Mouse (Mus musculus): ENCODE measurements around the gene Prss36. TPM values are rescaled to one million over a fixed set of nuclear protein-coding genes. Genes with fewer than 3 reads are reported as not detected.

The Prss36 gene
- polyA plus RNA-seq, 1 experiment from 2014 or later, result 10.7 TPM

DNA sequence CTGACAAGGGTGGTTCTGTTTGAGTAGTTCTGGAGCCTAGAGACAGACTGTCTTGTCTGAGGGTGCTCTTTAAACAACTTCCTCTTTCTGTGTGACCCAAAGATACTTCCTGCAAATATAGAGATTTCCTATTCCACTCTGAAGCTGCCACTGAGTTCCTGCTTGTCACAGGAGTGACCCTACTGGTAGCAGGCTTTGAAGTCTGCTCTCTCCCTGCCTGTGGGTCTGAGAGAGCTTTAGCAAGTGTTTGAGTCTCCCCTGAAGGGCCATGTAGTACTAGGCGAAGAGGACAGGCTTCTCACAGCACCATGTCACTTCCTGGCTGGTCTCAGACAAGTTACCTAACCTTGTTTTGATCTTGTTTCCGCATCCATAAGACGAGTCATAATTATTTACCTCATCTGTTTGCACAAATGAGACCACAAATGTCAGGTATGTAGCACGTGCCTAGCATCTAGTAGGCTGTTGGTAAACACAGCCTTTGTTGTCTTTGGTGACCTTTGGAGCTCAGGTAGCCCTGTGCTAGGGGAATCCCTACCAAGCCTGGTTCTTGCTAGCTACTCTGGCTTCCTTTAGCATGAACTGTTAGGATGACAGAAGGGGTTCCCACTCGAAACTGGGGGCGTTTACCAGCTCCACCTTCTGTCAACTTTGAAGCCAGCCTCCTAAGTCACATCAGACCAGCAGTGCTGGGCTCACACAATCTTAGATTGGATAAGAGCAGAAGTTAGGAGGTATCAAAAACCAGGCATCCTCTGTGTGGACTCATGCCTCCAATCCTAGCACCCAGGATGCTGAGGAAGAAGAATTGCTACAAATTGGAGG is 23.9 kb downstream of the Prss36 start:
- H3K36me3 ChIP-seq, result peaks cover 91% of the 10 kb centered on the region

DNA sequence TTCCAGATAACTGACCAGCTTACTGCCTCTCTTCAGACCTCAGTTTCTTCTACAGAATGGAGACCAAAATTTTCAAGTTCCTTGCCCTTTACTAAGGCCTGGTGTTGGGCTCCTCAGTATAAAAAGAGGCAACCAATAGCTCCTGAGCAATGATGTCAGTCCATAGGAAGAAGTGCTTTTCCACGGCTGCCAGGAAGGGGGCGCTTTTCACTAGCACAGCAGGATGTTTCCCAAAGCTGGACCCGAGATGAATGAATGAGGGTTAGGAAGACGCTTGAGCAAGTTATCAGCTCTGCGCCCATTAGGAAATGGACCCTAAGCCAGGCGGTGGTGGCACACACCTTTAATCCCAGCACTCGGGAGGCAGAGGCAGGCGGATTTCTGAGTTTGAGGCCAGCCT is 25.0 kb downstream of the Prss36 start:
- H3K4me2 ChIP-seq, result no peak overlapping the region
- H3K36me3 ChIP-seq, result peaks cover 90% of the 10 kb centered on the region
- no peak overlapping the region for H3K27ac ChIP-seq
- no peak overlapping the region for H3K4me3 ChIP-seq (replicated peaks)
- no peaks in the 10 kb centered on the region for H3K4me1 ChIP-seq (replicated peaks)
- no peak overlapping the region for H3K9ac ChIP-seq (replicated peaks)
- ATAC-seq (ENCODE audit: insufficient number of reproducible peaks, insufficient read depth, low FRiP score, low TSS enrichment, low read depth), result no peak
- H3K27me3 ChIP-seq, result no peaks in the 10 kb centered on the region
- no peaks in the 10 kb centered on the region for H3K9me3 ChIP-seq
- WGBS, result 68% methylated on average over 8 of the region's 8 CpGs

More for the DNA sequence above, 23.9 kb downstream of the Prss36 start:
- ATAC-seq (ENCODE audit: insufficient number of reproducible peaks, insufficient read depth, low FRiP score, low TSS enrichment, low read depth), result no peak
- Histone ChIP-seq H3K27me3 (peaks cover 5% of the 10 kb centered on the region), H3K4me1 (replicated peaks) (no peaks in the 10 kb centered on the region), H3K9me3 (no peaks in the 10 kb centered on the region), H3K9ac (replicated peaks) (no peak overlapping the region), H3K27ac (no peak overlapping the region), H3K4me3 (replicated peaks) (no peak overlapping the region), H3K4me2 (no peak overlapping the region)
- WGBS, result 77% methylated on average over 6 of the region's 6 CpGs

DNA sequence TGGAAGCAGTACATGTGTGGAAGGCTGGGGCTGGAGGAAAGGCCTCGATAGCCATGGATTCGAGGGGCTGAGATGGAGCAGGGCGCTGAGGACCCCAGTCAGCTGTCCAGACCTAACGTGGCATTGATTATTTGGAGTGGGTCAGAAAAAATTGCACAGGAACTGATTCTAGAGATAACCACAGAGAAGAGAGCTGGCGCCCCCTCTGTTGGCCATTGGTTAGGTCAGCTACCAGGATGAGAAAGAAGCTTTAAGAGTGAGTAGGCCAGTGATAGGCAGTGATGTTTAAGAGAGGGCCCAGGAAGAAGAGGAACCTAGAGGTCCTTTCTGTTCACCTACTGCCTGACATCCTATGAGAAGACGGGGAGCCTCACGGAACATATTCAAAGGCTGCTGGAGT is 27.2 kb downstream of the Prss36 start:
- Histone ChIP-seq H3K27me3 (no peaks in the 10 kb centered on the region), H3K4me1 (replicated peaks) (no peaks in the 10 kb centered on the region), H3K36me3 (peaks cover 84% of the 10 kb centered on the region), H3K27ac (no peak overlapping the region), H3K4me2 (no peak overlapping the region), H3K9me3 (no peaks in the 10 kb centered on the region), H3K4me3 (replicated peaks) (no peak overlapping the region), H3K9ac (replicated peaks) (no peak overlapping the region)
- WGBS, result 79% methylated on average over 7 of the region's 7 CpGs
- ATAC-seq (ENCODE audit: insufficient number of reproducible peaks, insufficient read depth, low FRiP score, low TSS enrichment, low read depth), result no peak

DNA sequence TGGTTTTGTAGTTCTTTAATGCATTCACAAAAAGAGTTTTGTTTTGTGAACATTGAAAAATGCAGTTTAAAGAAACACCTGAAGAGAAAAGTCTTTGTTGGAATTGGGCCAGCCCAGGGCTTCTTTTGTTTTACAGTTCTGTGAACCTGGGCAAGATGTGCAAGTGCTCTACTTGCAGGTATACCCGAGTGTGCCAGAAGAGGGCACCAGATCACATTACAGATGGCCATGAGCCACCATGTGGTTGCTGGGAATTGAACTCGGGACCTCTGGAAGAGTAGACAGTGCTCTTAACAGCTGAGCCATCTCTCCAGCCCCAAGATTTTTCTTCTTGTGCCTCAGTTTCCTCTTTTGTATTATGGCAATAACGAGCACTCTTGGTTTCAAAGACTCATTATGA is 28.3 kb downstream of the Prss36 start:
- H3K4me2 ChIP-seq, result no peak overlapping the region
- peaks cover 1% of the 10 kb centered on the region; the same call in 1 of the 2 replicates for H3K4me1 ChIP-seq (replicated peaks)
- WGBS, result 53% methylated on average over 3 of the region's 3 CpGs
- H3K27ac ChIP-seq, result no peak overlapping the region
- H3K27me3 ChIP-seq, result no peaks in the 10 kb centered on the region
- no peak overlapping the region for H3K4me3 ChIP-seq (replicated peaks)
- ATAC-seq (ENCODE audit: insufficient number of reproducible peaks, insufficient read depth, low FRiP score, low TSS enrichment, low read depth), result no peak
- H3K9me3 ChIP-seq, result no peaks in the 10 kb centered on the region
- H3K9ac ChIP-seq (replicated peaks), result no peak overlapping the region
- H3K36me3 ChIP-seq, result peaks cover 73% of the 10 kb centered on the region

DNA sequence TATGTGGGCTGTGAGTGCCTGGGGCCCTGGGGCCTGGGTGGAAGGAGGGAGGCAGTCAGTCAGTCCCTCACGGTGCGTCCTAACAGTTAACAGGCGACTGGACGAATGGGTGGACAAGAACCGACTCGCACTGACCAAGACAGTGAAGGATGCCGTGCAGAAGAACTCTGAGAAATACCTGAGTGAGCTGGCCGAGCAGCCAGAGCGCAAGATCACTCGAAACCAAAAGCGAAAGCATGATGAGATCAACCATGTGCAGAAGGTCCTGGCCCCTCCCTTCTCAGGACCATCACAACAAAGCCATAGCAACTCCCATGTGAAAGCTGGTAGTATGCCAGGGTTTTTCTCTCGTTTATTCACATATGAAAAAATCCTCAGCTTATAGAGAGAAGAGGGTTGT is 31.2 kb downstream of the Prss36 start:
- Histone ChIP-seq H3K36me3 (peaks cover 45% of the 10 kb centered on the region), H3K9me3 (no peaks in the 10 kb centered on the region), H3K27me3 (no peaks in the 10 kb centered on the region), H3K4me1 (replicated peaks) (peaks cover 4% of the 10 kb centered on the region; the same call in 1 of the 2 replicates), H3K4me3 (replicated peaks) (no peak overlapping the region), H3K4me2 (no peak overlapping the region), H3K27ac (no peak overlapping the region), H3K9ac (replicated peaks) (no peak overlapping the region)
- WGBS, result 88% methylated on average over 12 of the region's 12 CpGs
- no peak for ATAC-seq (ENCODE audit: insufficient number of reproducible peaks, insufficient read depth, low FRiP score, low TSS enrichment, low read depth)

DNA sequence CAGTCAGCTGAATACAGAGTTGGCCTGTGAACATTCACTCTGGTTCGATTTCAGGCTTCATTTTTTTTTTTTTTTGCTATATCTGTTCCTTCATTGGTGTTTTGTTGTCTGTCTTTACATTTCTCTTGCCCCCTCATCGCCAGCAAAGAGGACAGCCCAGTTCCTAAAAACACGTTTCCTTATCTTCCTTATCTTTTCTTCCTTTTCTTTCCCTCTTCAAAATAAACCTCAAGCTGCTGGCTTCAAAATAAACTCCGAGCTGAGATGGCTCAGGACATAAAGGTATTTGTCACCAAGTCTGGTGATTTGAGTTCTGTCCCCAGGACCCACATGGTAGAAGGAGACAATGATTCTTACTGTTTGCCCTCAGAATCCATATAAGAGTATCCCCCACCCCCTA is 33.6 kb downstream of the Prss36 start:
- H3K4me3 ChIP-seq (replicated peaks), result peak overlapping the region; percentile 94
- peaks cover 4% of the 10 kb centered on the region; the same call in 1 of the 2 replicates for H3K4me1 ChIP-seq (replicated peaks)
- H3K9me3 ChIP-seq, result no peaks in the 10 kb centered on the region
- WGBS, result 32% methylated on average over 4 of the region's 4 CpGs
- peaks cover 49% of the 10 kb centered on the region for H3K36me3 ChIP-seq
- H3K4me2 ChIP-seq, result peak overlapping the region; percentile 68
- no peaks in the 10 kb centered on the region for H3K27me3 ChIP-seq
- peak overlapping the region; percentile 93 for H3K27ac ChIP-seq
- peak overlapping the region; percentile 76 for H3K9ac ChIP-seq (replicated peaks)
- no peak for ATAC-seq (ENCODE audit: insufficient number of reproducible peaks, insufficient read depth, low FRiP score, low TSS enrichment, low read depth)

DNA sequence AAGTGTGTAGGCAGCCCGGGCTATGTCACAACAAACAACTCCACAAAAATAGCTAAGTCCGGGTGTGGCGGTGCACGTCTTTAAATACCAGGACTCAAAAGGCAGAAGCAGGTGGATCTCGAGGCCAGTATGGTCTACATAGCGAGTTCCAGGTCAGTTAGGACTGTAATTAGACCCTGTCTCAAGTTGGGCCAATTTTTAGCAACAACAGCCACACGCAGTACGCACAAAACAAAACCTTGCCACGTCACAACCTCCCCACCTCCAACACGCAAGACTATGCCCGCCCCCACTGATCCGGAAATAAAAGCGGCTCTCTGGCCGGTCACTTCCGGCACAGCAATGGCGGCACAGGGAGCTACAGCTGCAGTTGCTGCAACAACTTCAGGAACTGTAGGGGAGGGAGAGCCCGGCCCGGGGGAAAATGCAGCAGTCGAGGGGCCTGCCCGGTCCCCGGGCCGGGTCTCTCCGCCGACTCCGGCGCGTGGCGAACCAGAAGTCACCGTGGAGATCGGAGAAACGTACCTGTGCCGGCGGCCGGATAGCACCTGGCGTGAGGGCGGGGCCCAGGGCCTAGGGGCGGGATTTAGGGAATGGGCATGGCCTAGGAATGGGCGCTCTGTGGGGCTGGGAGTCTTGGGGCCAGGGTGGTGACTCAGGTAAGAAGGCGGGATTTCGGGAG is 34.2 kb downstream of the Prss36 start, which contains the start of gene Kat8:
Gene Kat8, plus strand, starts transcription at position 327 of the 682 bp plus-strand sequence.
- peak within 1 kb of the TSS; percentile 76 for H3K9ac ChIP-seq (replicated peaks)
- peaks cover 50% of the 10 kb centered on the region for H3K36me3 ChIP-seq
- no peaks in the 10 kb centered on the region for H3K9me3 ChIP-seq
- peak; percentile 92 for ATAC-seq (ENCODE audit: insufficient number of reproducible peaks, insufficient read depth, low FRiP score, low TSS enrichment, low read depth)
- under 1% methylated on average over 40 of the region's 40 CpGs for WGBS
- no peaks in the 10 kb centered on the region for H3K27me3 ChIP-seq
- peak within 1 kb of the TSS; percentile 94 for H3K4me3 ChIP-seq (replicated peaks)
- peak within 1 kb of the TSS; percentile 93 for H3K27ac ChIP-seq
- peak within 1 kb of the TSS; percentile 68 for H3K4me2 ChIP-seq
- H3K4me1 ChIP-seq (replicated peaks), result peaks cover 4% of the 10 kb centered on the region; the same call in 1 of the 2 replicates

DNA sequence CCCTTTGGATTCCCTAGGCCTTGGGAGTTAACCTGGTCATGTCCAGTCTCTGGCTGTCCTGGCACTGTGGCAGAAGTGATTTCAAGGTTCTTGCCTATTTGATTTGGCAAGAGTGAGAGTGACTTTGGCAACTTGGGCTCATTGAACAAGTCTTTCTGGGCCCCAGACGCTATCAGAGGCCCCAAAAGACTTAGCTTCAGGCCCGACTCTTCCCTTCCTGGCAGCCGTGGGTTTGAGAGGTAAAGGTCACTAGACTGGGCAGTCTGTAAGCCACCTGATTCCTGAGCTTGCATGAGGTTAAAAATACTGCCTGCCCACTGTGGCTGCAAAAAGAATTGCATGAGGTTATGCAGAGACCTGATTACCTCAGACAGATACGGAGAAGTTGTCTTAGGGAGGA is 37.9 kb downstream of the Prss36 start:
- no peak overlapping the region for H3K4me3 ChIP-seq (replicated peaks)
- no peaks in the 10 kb centered on the region for H3K9me3 ChIP-seq
- peaks cover 15% of the 10 kb centered on the region for H3K4me1 ChIP-seq (replicated peaks)
- no peak overlapping the region for H3K27ac ChIP-seq
- WGBS, result 93% methylated on average over 4 of the region's 4 CpGs
- ATAC-seq (ENCODE audit: insufficient number of reproducible peaks, insufficient read depth, low FRiP score, low TSS enrichment, low read depth), result no peak
- H3K36me3 ChIP-seq, result peaks cover 52% of the 10 kb centered on the region
- no peak overlapping the region for H3K4me2 ChIP-seq
- no peak overlapping the region for H3K9ac ChIP-seq (replicated peaks)
- H3K27me3 ChIP-seq, result no peaks in the 10 kb centered on the region

DNA sequence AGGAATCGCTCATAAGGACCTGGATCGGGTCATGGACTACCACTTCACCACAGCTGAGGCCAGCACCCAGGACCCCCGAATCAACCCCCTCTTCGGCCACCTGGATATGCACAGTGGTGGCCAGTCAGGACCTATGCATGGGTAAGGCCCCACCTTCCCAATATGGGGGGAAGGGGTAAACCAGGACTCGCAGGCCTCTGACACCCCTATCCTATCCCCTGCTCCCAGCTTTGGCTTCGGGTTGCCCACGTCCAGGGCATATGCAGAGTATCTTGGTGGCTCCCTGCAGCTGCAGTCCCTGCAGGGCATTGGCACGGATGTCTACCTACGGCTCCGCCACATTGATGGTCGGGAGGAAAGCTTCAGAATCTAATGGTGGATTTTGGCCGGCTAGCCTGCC is 38.6 kb downstream of the Prss36 start:
- Histone ChIP-seq H3K36me3 (peaks cover 52% of the 10 kb centered on the region), H3K4me2 (no peak overlapping the region), H3K27me3 (no peaks in the 10 kb centered on the region), H3K9ac (replicated peaks) (no peak overlapping the region), H3K27ac (no peak overlapping the region), H3K4me1 (replicated peaks) (peaks cover 11% of the 10 kb centered on the region), H3K4me3 (replicated peaks) (no peak overlapping the region), H3K9me3 (no peaks in the 10 kb centered on the region)
- ATAC-seq (ENCODE audit: insufficient number of reproducible peaks, insufficient read depth, low FRiP score, low TSS enrichment, low read depth), result no peak
- 93% methylated on average over 12 of the region's 12 CpGs for WGBS

DNA sequence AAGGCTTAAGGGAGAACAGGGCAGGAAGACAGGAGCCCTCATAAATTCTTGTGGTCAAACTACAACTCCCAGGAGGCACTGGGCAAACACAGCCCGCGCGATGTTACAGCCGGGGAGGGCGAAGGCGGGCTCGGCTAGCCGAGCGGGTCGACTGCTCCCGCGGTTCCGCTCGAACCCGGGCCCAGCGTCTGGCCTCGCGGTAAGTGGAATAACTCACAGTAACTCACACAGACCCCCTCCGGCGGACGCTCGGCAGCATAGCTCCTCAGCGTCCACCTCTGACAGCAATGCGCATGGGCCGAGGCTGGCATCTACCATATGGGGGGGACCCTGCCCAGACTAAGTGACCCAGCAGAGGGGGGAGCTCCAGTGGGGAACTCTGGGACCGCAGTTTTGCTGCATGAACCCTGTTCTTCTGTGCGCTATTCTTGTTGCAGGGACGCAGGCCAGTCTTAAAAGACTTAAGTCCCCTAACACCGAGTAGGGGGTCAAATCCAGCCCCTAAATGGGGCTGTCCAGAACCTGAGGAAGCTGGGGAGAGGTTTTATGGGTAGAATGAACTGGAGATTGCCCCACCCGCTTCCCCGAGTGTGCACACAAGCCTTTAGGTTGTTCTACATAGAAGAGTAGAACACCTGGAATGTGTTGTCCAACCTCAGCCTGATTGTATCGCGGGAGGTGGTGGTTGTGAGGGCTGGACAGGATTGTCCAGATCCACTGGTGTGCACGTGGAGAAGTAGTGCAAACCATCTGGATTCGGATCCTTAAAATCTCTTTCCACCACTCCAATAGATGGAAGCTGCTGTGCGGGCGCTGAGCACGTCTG is 42.3 kb downstream of the Prss36 start, which contains the start of gene Bckdk:
Gene Bckdk, plus strand, starts transcription at position 112 of the 826 bp plus-strand sequence.
- Histone ChIP-seq H3K4me1 (replicated peaks) (peaks cover 11% of the 10 kb centered on the region), H3K36me3 (peaks cover 42% of the 10 kb centered on the region), H3K27ac (peak within 1 kb of the TSS; percentile 80), H3K4me2 (peak within 1 kb of the TSS; percentile 83), H3K9ac (replicated peaks) (peak within 1 kb of the TSS; percentile 78), H3K4me3 (replicated peaks) (peak within 1 kb of the TSS; percentile 55), H3K27me3 (0 out of 2 replicates have a peak, but pooled peaks cover 2% of the 10 kb centered on the region), H3K9me3 (no peaks in the 10 kb centered on the region)
- 6% methylated on average over 38 of the region's 38 CpGs for WGBS
- ATAC-seq (ENCODE audit: insufficient number of reproducible peaks, insufficient read depth, low FRiP score, low TSS enrichment, low read depth), result peak; percentile 87

DNA sequence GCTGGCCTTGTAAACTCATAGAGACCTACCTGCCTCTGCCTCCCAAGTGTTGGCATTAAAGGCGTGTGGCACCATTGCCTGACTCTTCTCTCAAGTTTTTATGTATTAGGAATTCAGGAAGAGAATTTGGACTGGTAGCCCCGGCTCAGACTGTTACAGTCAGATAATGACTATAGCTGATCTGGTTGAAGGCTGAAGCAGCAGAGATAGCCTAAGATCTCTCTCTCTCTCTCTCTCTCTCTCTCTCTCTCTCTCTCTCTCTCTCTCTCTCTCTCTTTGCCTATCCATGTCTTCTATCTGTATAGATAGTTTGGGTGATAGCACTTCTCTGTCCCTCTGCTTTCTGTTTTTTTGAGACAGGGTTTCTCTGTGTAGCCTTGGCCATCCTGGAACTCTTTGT is 44.8 kb downstream of the Prss36 start:
- H3K9ac ChIP-seq (replicated peaks), result no peak overlapping the region
- H3K36me3 ChIP-seq, result peaks cover 18% of the 10 kb centered on the region
- no peak overlapping the region for H3K27ac ChIP-seq
- no peak overlapping the region for H3K4me2 ChIP-seq
- H3K27me3 ChIP-seq, result 0 out of 2 replicates have a peak, but pooled peaks cover 2% of the 10 kb centered on the region
- H3K4me3 ChIP-seq (replicated peaks), result no peak overlapping the region
- ATAC-seq (ENCODE audit: insufficient number of reproducible peaks, insufficient read depth, low FRiP score, low TSS enrichment, low read depth), result no peak
- no peaks in the 10 kb centered on the region for H3K9me3 ChIP-seq
- 82% methylated on average over 2 of the region's 2 CpGs for WGBS
- H3K4me1 ChIP-seq (replicated peaks), result peaks cover 11% of the 10 kb centered on the region
